Mouse (Mus musculus) heart, adult 2 months (tissue): ENCODE measurements around the gene Tmem110.

Source experiments
- CTCF ChIP-seq: fragments of 200-600 bp; IDR thresholded peaks from 2 replicates; pipeline ENCODE4 v1.8.1; 2022; ENCODE audit warnings: antibody characterized with exemption, mild to moderate bottlenecking, moderate library complexity
- EP300 ChIP-seq: fragments of 200-500 bp; IDR thresholded peaks from 2 replicates; pipeline ENCODE4 v1.6.1; 2011; ENCODE audit warnings: low read depth, low read length, control low read depth; ENCODE audit not compliant: insufficient read depth
- POLR2A ChIP-seq: fragments of 200-500 bp; IDR thresholded peaks from 2 replicates; pipeline ENCODE4 v1.6.1; 2011; ENCODE audit warnings: mild to moderate bottlenecking, low read depth, low read length, control low read depth; ENCODE audit not compliant: insufficient read depth

DNA sequence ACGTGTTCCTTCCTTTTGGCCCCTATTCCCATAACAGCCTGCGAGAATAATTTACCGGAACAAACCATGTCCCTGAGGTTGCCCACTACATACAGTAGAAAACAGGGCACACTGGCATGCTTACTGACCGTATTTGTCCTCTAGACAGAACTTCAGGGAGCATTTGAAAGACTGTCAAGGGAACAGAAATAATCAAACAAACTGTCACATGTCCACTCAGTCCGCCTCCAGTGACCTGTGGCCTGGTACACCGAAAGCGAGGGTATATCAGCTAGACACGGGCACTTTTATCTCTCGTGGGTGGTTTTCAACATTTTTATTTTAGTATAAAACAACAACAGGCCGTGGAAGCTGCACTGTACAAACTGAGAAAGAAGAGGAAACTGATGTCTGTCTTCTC lies 43.4 kb downstream of the Tmem110 start:
- TF ChIP-seq CTCF (no peak), POLR2A (no peak), EP300 (no peak)
